Mouse (Mus musculus): ENCODE data around the gene Zfand5.
A peak's percentile ranks its signal among the peaks of the same experiment; 100 is the strongest.
"Not testable (repeated sequence)": the region's sequence is repeated elsewhere in the genome, so short reads cannot be mapped to it uniquely, and the experiment has no call there.

The Zfand5 gene

DNA sequence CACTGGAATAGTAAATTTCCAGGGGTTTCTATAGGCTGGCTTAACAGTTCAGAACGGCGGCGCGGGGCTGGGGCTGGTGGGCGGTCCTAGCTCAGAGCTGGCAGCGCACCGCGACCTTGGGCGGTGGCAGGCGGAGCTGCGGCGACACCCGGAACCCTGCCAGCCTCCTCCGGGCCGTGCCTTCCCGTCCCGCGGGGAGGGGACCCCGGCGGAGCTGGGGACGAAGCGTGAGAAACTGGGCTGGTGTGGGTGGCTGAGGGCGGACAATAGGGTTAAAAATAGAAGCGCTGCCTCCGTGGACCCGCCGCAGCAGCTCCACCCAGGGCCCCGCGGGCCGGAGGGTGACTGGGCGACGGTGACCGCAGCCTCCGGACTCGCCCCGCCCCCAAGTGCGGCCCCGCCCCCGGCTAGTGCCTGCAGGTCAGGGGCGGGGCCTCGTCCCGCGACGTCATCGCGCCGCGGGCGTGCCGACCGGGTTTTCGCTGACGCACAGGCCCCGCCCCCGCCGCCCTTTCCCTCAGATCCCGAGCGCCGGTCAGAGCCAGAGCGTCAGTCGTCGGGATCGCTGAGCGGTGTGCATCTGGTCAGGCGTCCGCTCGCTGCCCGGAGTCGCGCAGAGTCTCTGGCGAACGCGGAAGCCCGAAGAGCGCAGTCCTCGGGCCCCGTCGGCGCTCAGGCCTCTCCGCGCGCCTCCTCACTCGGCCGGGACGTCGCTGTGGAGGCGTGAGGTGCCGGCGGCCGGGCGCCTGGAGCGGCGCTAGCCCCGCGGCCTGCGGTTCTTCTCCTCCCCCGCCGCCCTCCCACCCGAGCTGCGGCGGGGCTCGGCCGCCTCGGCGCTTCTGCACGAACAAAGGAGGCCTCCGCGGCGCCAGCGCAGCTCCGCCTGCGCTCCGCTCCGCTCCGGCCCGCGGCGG, at the start of gene Zfand5:
Gene Zfand5 (plus strand): TSS at position 538 of the 914 bp plus-strand sequence.
- peak; percentile 98 for DNase-seq (ENCODE audit: low spot score in 2 of 2)

DNA sequence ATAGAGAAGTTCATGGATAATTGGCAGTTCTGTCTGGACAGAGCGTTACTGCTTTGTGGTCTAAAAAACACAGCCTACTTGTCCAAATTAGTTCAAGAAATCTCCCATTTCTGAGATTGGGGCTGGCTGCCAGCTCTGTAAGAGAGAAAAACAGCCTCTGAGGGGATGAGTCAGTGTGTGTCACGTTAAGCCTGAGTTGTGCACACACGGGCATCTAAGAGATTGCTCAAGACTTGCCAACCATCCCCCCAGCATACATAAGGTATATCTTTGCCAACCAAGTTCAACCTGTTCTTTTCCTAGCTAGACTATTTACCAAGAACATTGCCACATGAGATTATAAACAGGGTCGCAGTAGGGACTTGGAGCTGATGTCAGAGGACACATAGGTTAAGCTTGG, 44.9 kb upstream of the Zfand5 start:
- DNase-seq (ENCODE audit: low spot score in 2 of 2): peak; percentile 10 to 13

DNA sequence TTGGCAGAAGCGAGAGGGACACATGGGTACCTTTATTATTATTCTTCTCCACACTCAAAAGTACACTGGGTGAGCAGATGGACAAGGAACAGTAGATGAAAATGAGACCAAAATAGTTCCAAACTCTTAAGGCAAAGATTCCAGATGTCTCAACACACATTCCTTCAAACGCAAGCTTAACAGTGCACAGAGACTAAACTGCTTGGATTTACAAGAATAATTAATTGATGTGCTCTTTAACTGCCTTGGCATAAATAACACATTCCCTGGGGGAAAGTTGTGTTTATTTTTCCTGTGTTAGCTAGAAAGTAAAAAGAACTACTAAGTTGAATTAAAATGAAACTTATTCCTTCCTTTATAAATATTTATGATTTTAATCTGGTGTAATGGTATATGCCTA, 44.3 kb upstream of the Zfand5 start:
- DNase-seq (ENCODE audit: low spot score in 2 of 2): no peak

DNA sequence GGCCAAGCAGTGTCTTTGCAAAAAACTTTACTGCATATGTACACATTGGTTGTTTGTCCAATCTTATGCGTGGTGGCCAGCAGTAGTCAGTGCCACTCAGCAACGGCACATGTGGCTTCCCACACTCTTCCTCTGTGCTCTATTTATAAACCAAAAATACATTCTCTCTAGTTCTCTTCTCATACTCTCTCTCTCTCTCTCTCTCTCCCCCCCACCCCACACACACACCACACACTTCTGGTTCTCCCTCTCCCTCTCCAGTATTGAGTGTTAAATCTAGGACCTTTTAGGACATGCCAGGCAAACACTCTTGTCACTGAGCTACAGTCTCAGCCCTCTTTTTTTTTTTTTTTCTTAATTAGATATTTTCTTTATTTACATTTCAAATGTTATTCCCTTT, 23.3 kb upstream of the Zfand5 start:
- DNase-seq (ENCODE audit: low spot score in 2 of 2): not testable (repeated sequence)

DNA sequence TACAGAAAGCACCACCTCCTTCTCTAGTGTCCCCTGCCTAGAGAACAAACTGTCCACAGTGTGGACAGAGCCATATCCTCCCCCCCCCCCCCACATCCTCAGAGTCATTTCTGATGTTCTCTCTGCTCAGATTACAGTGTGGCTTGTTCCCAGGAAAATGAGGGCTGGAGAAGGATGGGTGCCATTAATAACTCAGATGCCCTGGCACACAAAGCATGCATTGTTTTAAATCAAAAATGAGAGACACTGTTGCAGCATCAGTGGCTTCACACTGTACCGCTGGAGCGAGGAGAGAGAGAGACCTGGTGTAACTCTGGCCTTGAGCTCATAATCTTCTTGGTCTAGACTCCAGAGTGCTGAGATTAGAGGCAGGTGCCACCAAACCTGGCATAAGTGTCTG, 18.2 kb upstream of the Zfand5 start:
- DNase-seq (ENCODE audit: low spot score in 2 of 2): no peak

DNA sequence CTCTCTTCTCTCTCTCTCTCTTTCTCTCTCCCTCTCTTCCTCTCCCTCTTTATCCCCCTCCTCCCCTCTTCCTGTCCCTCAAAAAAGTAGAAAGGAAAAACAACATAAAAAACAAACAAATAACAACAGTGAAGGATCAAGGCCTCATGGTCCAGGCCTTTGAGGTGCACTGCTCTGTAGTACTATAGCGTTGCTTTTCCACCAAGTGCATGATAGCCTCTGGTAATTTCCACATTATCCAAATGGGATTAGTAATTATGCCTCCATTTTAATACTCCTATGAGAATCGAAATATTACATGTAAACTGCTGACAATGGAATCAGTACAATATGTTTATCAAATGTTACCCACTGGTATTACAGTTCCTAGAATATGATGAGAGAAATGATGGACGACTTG, 16.2 kb upstream of the Zfand5 start:
- no peak for DNase-seq (ENCODE audit: low spot score in 2 of 2)

DNA sequence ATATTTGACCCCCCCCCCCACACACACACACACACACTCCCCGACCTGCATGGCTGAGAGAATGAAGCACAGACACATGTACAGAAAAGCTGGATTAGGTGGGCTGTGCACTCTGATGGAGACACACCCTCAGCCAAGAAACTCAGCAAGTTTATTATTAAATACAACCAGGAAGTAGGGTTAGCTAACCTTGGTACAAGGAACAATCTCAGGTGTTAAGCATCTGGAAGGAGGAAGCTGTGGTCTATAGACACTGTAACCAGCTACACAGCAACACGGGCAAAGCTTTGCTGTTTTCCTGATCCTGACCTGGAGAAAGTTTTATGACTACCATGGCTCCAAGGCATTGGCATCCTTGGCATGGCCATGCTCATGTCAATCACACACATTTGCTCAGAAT, 12.6 kb upstream of the Zfand5 start:
- DNase-seq (ENCODE audit: low spot score in 2 of 2): no peak

DNA sequence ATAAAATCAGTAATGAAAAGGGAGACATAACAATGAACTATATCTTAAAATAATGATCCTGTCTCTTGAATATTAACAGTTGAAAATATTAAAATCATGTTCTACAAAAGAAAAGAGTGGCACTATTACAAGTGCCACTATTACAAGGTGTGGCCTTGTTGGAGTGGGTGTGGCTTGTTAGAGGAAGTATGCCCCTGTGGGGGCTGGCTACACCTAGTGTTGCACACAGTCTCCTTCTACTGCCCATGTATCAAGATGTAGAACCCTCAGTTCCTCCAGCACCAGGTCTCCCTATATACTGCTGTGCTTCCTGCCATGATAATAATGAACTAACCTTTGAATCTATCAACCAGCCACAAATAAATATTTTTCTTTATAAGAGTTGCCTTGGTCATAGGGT, 11.8 kb upstream of the Zfand5 start:
- DNase-seq (ENCODE audit: low spot score in 2 of 2): no peak

DNA sequence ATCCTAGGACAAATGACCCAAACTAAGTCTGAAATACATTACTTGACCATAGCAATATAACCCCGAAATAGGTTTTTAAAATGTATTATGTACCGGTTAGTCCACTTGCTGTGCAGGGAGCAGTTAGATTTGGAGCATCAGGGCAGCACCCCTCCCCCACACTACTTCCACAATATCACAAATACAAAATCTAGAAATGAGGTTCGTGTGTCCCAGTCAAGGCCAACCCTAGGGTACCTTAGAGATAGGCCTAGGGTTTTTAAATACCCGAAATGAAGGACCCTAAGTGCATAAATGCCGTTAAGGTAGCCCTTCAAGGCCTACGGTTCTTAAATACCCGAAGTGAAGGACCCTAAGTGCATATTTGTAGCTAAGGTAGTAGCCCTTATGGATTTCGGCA, 892 bp upstream of the Zfand5 start:
- DNase-seq (ENCODE audit: low spot score in 2 of 2): no peak

DNA sequence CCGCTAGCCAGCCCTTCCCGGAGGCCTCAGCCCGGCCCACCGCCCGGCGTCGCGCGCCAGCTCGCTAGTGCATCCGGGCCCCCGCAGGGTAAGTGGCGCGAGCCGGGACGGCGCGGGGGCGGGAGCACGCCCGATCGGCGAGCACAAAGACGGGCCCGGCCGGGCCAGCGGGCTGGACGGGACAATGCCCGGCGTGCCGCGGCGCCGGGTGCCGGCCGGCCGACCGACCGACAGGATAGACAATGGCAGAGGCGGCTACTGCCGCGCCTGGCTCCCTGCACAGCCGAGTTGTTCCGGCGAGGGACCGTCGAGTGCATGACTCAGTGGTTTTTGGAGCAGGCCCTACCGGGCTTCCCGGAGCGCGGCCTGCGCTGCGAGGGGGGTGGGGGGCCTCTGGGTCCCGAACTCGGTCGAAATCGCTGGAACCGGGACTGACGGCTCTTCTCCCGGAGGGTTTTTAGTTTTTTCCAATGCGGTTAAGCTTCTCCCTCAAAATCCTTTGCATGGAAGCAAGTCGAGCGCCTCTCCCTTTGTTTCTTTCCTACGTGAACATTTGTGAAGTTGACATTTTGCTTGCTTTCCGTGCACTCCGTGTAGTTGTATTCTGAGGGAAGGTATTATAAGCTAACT, 692 bp downstream of the Zfand5 start:
- peak; percentile 67 for DNase-seq (ENCODE audit: low spot score in 2 of 2)

DNA sequence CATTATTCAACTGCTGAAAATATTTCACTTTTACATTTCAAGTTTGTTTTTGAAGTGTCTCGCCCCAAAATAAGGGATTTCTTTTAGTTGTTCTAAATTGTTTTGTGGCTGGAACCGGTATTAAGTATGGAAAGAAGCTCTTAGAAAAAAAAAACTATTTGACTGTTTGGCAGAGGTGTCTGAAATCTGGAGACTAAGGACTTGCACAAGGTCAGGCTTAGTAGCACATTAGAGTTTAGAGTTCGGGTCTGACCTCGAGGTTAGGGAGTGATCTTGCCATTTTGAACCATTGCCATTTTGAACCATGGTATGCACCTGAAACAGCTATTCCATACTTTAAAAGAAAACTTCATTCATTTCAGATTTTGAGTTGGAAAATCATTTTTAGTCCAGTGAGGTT, 1.4 kb downstream of the Zfand5 start:
- peak in 1 of 2 experiments; percentile 6 for DNase-seq (ENCODE audit: low spot score in 2 of 2)

DNA sequence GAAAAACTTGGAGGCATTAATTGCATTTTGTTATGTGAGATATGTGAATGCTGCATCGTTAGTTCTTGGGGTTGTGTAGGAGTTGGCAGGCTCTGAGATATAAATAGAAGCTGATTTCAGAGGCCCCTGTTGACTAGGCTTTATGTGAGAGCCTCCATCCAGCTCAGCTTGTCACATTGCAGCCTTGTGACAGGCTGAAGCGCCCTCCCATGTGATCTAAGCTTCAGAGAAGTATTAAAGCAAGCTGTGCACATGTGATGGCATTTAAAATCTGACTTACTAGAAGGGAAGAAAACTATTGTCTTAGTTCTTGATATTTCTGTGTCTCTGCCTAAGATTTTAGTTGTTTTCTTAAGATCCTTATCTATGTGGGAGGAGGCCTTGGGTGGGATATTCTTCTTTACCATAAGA, 2.1 kb downstream of the Zfand5 start:
- peak; percentile 84 for DNase-seq (ENCODE audit: low spot score in 2 of 2)

DNA sequence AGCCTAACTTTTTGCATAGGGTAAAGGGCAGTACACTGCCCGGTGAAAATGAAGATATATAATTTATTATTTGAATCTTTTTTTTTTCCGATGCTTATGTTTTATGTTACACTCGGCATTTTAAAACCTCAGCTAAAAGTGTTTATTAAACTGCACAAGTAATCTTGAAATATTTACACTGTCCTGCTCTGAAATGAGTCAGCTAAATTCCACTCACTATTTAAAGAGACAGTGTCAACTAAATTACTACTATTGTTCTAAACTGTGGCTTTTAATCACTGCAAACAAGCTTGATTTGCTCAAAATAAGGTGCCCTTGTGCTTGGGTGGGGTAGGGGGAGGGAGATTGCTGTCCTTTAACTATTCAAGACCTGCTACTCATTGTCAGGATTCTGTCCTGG, 2.6 kb downstream of the Zfand5 start:
- no peak for DNase-seq (ENCODE audit: low spot score in 2 of 2)

DNA sequence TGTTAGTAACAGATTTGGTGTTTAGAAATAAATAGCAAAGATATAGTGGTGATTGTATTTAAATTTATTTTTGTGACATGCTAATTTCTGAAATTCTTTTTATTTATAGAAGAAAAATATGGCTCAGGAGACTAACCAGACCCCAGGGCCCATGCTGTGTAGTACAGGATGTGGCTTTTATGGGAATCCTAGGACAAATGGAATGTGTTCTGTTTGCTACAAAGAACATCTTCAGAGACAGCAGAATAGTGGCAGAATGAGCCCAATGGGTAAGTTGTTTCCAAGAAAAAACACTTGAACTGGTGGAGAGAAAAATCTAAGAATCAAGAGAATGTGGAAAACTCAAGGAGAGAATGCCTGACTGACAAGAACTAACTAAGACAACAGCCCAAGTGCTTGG, 4.2 kb downstream of the Zfand5 start:
- no peak for DNase-seq (ENCODE audit: low spot score in 2 of 2)

DNA sequence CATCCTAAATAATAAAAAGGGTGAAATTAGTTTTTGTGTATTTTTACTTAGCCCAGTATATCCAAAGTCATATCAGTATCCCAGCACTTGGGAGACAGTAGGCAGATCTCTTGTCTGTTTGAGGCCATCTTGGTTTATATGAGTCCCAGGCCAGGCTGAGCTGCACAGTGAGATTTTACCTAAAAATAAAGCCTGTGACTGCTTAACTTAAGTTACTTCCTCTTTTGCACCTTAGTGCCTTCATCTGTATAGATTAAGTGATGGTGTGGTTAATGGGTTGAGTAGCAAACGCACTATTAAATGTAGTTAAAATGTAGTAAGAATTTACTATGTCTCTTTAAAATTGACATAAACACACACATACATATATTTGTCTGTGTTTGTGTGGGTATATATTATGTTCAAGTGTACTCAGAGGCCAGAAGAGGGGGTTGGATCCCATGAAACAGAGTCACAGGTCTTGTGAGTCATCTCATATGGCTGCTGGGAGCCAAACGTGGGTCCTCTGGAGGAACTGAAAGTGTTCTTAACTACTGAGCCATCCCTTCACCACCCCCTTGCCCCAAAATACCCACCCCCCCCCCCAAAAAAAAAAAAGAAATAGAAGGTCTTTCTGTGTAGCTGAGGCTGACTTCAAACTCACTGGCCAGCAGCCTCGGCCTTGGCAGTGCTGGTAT, 14.5 kb downstream of the Zfand5 start:
- DNase-seq (ENCODE audit: low spot score in 2 of 2): no peak

DNA sequence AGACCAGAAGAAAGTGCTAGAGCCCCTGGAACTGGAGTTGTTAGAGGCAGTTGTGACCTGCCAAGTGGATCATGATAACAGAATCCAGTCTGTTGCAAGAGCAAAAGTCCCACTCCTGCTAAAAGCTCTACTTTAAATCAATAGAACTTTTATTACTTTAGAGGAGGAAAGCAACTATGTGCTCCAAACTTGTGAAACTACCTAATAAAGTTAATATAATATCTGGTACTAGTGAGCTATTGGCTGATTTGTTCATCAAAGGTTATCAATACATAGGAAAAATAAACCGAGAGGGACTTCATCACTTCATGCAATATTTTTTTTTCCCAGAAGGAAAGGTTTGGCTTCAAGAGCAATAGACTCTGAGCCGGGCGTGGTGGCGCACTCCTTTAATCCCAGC, 25.3 kb downstream of the Zfand5 start:
- DNase-seq (ENCODE audit: low spot score in 2 of 2): no peak

DNA sequence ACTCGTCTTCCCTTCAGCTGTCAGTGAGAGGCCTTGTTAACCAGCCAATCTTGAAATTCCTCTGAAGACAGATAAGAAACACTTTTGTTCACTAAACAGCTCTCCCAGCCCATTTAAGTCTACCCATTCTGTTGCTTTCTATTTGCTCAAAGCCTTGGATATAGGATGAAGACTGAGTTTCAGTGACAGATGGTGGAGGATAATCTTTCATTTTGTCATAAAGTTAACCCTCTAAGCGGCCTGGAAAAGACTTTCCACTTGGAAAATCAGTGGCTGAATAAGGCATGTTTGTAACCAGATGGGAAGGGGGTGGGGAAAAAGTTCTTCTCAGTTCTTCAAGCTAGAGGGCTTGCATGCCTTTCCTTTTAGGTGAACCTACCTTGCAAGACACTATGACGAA, 29.7 kb downstream of the Zfand5 start:
- no peak for DNase-seq (ENCODE audit: low spot score in 2 of 2)

DNA sequence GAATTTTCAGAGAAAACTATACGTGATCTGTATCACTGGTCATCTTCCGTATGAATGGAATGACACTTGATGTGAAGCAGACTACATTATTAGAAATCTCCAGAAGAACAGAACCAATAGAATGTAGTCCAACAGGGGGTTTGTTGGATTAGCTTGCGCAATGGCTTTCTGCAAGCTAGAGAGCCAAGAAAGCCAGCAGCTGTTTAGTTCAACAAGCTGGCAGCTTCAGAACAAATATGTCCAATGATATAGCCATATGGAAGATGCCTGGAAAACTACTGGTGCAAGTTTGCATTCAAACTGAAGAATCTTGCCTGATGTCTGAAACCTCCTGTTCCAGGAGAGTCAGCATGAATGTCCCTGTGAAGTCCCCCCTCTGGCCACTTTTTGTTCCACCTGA, 35.7 kb downstream of the Zfand5 start:
- DNase-seq (ENCODE audit: low spot score in 2 of 2): no peak

DNA sequence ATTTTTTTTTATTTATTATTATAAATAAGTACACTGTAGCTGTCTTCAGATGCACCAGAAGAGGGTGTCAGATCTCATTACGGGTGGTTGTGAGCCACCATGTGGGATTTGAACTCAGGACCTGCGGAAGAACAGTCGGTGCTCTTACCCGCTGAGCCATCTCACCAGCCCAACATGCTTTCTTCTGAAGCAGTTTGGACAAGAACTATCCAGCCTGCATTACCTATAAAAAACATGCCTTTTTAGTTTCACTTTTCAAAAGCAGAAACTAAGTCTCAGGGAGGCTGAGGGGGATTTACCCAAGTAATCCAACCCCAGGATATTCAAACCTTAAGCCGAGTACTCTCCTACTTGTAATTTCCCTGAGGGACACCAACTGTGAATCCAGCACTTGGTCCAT, 38.3 kb downstream of the Zfand5 start:
- not testable (repeated sequence) for DNase-seq (ENCODE audit: low spot score in 2 of 2)

DNA sequence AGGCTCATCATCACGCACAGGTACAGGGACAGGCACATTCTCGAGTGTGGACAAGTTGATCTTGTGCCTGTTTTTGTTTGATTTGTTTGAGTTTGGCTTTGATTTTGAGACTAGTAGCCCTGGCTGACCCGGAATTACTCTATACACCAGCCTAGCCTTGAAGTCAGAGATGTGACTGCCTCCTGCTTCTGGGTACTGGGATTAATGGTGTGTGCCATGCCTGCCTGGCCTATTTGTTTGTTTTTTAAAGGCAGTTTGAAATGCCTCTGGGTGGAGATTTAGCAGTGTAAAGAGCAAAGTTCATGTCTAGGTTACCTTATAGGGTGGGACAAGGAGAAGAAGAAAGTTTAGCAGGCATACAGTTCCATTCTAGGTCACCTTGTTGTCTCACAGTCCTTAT, 43.6 kb downstream of the Zfand5 start:
- no peak for DNase-seq (ENCODE audit: low spot score in 2 of 2)

DNA sequence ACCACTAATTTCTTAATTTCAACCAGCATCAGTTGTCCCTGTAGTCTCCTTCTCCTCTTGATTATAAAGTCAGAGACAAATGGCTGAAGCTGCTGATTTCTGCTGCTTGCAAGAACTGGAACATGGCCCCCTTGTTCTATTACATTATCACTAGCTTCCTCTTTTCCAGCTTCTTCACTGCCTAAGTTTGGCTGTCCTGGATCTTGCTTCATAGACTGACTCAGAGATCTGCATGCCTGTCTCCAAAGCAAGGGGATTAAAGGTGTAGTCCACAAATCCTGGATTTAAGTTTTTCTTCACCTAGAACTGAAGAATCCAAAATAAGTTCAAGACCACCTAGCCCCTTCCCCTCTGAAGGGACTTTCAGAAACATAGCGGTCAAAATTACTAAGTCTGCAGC, 47.5 kb downstream of the Zfand5 start:
- DNase-seq (ENCODE audit: low spot score in 2 of 2): no peak

DNA sequence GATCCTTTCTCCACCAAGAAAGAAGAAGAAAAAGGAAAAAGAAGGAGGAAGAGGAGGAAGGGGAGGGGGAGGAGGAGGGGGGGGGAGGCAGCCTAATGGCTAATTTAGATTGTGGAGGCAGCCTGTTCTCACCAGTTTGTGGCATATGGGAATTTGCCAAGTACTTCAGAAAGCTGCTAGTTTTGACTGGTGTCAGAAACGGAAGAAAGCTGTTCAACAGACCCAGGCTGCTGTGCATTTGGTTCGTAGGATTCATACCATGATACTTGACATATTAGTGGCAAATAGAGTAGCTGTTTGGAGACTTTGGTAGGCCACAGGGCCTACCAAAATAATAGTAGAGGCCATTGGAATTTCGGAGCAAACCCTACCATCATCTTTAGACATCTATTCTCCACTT, 53.3 kb downstream of the Zfand5 start:
- DNase-seq (ENCODE audit: low spot score in 2 of 2): no peak

DNA sequence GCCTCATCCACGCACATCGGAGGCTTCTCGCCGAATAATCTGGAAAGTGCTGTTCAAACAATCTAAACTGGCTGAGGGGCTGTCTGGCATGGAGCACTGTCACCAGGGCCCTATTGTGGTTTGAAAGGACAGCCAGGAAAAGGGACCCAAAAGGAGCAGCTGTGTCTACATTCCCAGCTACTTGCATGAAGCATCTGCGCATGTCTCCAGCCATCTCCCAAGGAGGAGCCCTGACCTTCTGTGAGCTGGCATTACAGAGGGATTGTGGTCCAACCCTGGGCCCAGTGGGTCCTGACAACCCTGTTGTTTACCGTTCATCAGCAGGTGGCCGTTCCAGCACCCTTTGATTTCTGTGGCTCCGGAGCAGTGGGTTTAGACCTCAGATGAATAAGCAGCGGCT, 56.9 kb downstream of the Zfand5 start:
- DNase-seq (ENCODE audit: low spot score in 2 of 2): no peak
